Mouse (Mus musculus): Measurements from ENCODE around the gene Tmem203.

DNA sequence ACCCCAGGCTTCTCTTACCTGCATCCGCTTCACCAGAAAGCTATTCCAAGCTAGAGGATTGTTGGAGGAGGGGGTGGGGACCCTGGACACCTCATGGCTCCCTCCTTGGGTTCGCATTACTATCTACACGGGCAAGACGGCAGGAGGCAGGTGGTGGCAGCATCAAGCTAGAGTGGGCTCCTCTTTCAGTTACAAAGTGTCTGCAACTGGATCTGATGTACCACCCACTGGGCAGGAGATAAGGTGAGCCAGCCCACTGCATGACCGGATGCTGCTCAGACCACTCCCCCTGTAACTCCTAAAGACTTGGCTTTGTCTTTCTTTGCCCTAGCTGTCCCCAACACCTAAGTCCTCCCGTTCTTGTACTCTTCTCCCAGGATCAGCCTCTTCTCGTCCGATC is 18.6 kb upstream of the Tmem203 start, which contains the start of gene Rnf224:
- no peak for TF ChIP-seq CTCF (IDR thresholded peaks at IDR 0.05; ENCODE audit: borderline replicate concordance, insufficient read depth, low read depth, low read length)
- TF ChIP-seq POLR2A (IDR thresholded peaks at IDR 0.05; ENCODE audit: borderline replicate concordance, insufficient read depth, low read length), result no peak

Data from cerebellum, adult 2 months (tissue).